Mouse (Mus musculus): ENCODE measurements around the gene Rab9. TPM values are rescaled to one million over a fixed set of nuclear protein-coding genes. Genes with fewer than 3 reads are reported as not detected.

The Rab9 gene
- polyA plus RNA-seq, 1 experiment from 2014 or later: 66.9 TPM

- ATAC-seq (ENCODE audit: insufficient read depth) (no peak), DNase-seq (no peak)
- Histone ChIP-seq H3K9ac (no peak overlapping the region), H3K9me3 (ENCODE audit: low read depth, low read length) (no peaks in the 10 kb centered on the region), H3K27ac (ENCODE audit: low read depth) (no peak overlapping the region), H3K4me2 (no peak overlapping the region), H3K4me1 (ENCODE audit: insufficient read depth) (no peaks in the 10 kb centered on the region), H3K27me3 (ENCODE audit: insufficient read depth, low read length) (no peaks in the 10 kb centered on the region), H3K36me3 (ENCODE audit: insufficient read depth) (no peaks in the 10 kb centered on the region), H3K4me3 (ENCODE audit: low read depth, low read length) (no peak overlapping the region)
- 76% methylated on average over 4 of the region's 4 CpGs for WGBS
- no peak for TF ChIP-seq CTCF (IDR thresholded peaks at IDR 0.05; ENCODE audit: low read depth)
These were observed 32.4 kb upstream of the Rab9 start for GRCm38 (mm10) chrX:166512071-166512470.

DNA sequence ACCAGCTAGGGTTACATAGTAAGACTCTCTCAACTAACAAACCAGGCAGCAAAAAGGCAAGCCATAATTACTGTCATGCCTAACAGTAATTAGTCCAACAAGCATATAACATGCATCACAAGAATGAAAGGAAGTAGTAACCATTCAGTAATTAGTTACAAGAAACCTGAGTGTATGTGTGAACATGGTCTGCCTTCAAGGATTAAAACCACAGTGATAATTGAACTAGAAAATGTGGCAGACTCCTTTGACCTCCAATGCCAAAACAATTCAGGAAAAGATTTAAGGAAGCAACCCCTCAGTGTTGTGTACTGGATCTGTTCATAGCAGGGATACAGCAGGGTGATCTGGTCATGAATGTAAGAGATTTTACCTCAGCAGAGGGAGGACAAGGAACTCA lies 31.4 kb upstream of the Rab9 start:
- ATAC-seq (ENCODE audit: insufficient read depth) (no peak), DNase-seq (no peak)
- no peak overlapping the region for H3K4me3 ChIP-seq (ENCODE audit: low read depth, low read length)
- H3K4me1 ChIP-seq (ENCODE audit: insufficient read depth): no peaks in the 10 kb centered on the region
- peak overlapping the region; percentile 56; the same call in 1 of the 2 replicates for H3K4me2 ChIP-seq
- no peaks in the 10 kb centered on the region for H3K9me3 ChIP-seq (ENCODE audit: low read depth, low read length)
- TF ChIP-seq CTCF (IDR thresholded peaks at IDR 0.05; ENCODE audit: low read depth): no peak
- H3K36me3 ChIP-seq (ENCODE audit: insufficient read depth): no peaks in the 10 kb centered on the region
- H3K9ac ChIP-seq: no peak overlapping the region
- no peak overlapping the region for H3K27ac ChIP-seq (ENCODE audit: low read depth)
- no peaks in the 10 kb centered on the region for H3K27me3 ChIP-seq (ENCODE audit: insufficient read depth, low read length)

GRCm38 (mm10) chrX:166509761-166510738 lies 30.4 kb upstream of the Rab9 start:
- H3K9me3 ChIP-seq (ENCODE audit: low read depth, low read length): no peaks in the 10 kb centered on the region
- DNase-seq (peak; percentile 96), ATAC-seq (ENCODE audit: insufficient read depth) (peak; percentile 98)
- TF ChIP-seq CTCF (IDR thresholded peaks at IDR 0.05; ENCODE audit: low read depth): peak; percentile 30; the same call in 1 of the 2 replicates
- WGBS: 14% methylated on average over 64 of the region's 65 CpGs
- peak overlapping the region; percentile 70 for H3K9ac ChIP-seq
- no peaks in the 10 kb centered on the region for H3K27me3 ChIP-seq (ENCODE audit: insufficient read depth, low read length)
- H3K27ac ChIP-seq (ENCODE audit: low read depth): peak overlapping the region; percentile 98
- H3K4me1 ChIP-seq (ENCODE audit: insufficient read depth): no peaks in the 10 kb centered on the region
- H3K36me3 ChIP-seq (ENCODE audit: insufficient read depth): no peaks in the 10 kb centered on the region
- peak overlapping the region; percentile 57 for H3K4me2 ChIP-seq
- peak overlapping the region; percentile 49 for H3K4me3 ChIP-seq (ENCODE audit: low read depth, low read length)

DNA sequence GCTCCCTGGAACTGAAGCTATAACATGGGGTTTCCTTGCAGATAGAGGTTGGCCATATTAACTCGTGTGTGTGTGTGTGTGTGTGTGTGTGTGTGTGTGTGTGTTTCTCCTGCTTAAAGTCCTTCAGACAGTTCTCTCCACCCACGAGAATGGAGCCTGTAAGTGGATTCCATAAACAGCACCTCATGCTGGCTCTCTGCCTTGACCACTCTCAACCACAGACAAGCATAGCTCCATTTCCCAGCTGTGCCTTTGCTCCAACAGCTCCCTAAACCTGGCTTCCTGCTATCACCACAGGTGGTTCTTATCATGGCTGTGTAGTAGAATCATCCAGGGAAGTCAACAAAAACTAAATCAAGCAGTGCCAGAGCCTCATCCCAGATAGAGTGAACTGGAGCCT lies 24.8 kb upstream of the Rab9 start:
- no peak for DNase-seq
- no peak for TF ChIP-seq CTCF (IDR thresholded peaks at IDR 0.05; ENCODE audit: low read depth)

GRCm38 (mm10) chrX:166499496-166500190 lies 20.0 kb upstream of the Rab9 start:
- no peak for DNase-seq
- Histone ChIP-seq H3K4me2 (no peak overlapping the region), H3K9me3 (ENCODE audit: low read depth, low read length) (no peaks in the 10 kb centered on the region), H3K4me3 (ENCODE audit: low read depth, low read length) (no peak overlapping the region), H3K27me3 (ENCODE audit: insufficient read depth, low read length) (no peaks in the 10 kb centered on the region), H3K9ac (no peak overlapping the region), H3K27ac (ENCODE audit: low read depth) (no peak overlapping the region), H3K4me1 (ENCODE audit: insufficient read depth) (no peaks in the 10 kb centered on the region), H3K36me3 (ENCODE audit: insufficient read depth) (no peaks in the 10 kb centered on the region)
- TF ChIP-seq CTCF (IDR thresholded peaks at IDR 0.05; ENCODE audit: low read depth): no peak
- no peak for ATAC-seq (ENCODE audit: insufficient read depth)
- 70% methylated on average over 1 of the region's 1 CpGs for WGBS

More for the DNA sequence above, 24.8 kb upstream of the Rab9 start:
- no peaks in the 10 kb centered on the region for H3K36me3 ChIP-seq (ENCODE audit: insufficient read depth)
- no peak overlapping the region for H3K27ac ChIP-seq (ENCODE audit: low read depth)
- 36% methylated on average over 2 of the region's 2 CpGs for WGBS
- H3K4me3 ChIP-seq (ENCODE audit: low read depth, low read length): no peak overlapping the region
- H3K9ac ChIP-seq: no peak overlapping the region
- H3K27me3 ChIP-seq (ENCODE audit: insufficient read depth, low read length): no peaks in the 10 kb centered on the region
- H3K9me3 ChIP-seq (ENCODE audit: low read depth, low read length): no peaks in the 10 kb centered on the region
- H3K4me2 ChIP-seq: no peak overlapping the region
- ATAC-seq (ENCODE audit: insufficient read depth): no peak
- no peaks in the 10 kb centered on the region for H3K4me1 ChIP-seq (ENCODE audit: insufficient read depth)

GRCm38 (mm10) chrX:166497771-166498170 lies 18.1 kb upstream of the Rab9 start:
- no peaks in the 10 kb centered on the region for H3K9me3 ChIP-seq (ENCODE audit: low read depth, low read length)
- DNase-seq (peak; percentile 14), ATAC-seq (ENCODE audit: insufficient read depth) (no peak)
- no peak for TF ChIP-seq CTCF (IDR thresholded peaks at IDR 0.05; ENCODE audit: low read depth)
- WGBS: 79% methylated on average over 4 of the region's 4 CpGs
- H3K9ac ChIP-seq: no peak overlapping the region
- H3K4me2 ChIP-seq: no peak overlapping the region
- H3K27me3 ChIP-seq (ENCODE audit: insufficient read depth, low read length): no peaks in the 10 kb centered on the region
- H3K4me1 ChIP-seq (ENCODE audit: insufficient read depth): no peaks in the 10 kb centered on the region
- no peaks in the 10 kb centered on the region for H3K36me3 ChIP-seq (ENCODE audit: insufficient read depth)
- no peak overlapping the region for H3K27ac ChIP-seq (ENCODE audit: low read depth)
- no peak overlapping the region for H3K4me3 ChIP-seq (ENCODE audit: low read depth, low read length)

DNA sequence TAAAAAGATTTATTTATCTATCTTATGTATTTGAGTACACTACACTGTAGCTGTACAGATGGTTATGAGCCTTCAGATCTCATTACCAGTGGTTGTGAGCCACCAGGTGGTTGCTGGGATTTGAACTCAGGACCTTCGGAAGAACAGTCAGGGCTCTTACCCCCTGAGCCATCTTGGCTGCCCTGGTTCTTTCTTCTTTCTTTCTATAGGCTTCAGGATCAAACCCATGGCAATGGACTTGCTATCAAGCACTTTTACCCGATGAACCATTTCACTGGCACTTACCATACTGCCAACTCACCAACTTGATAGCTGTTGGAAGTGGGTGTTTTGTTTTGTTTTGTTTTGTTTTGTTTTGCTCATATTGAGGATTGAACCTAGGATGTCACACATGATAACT lies 15.4 kb upstream of the Rab9 start:
- no peak overlapping the region for H3K9ac ChIP-seq
- TF ChIP-seq CTCF (IDR thresholded peaks at IDR 0.05; ENCODE audit: low read depth): no peak
- ATAC-seq (ENCODE audit: insufficient read depth) (no peak), DNase-seq (no peak)
- no peaks in the 10 kb centered on the region for H3K4me1 ChIP-seq (ENCODE audit: insufficient read depth)
- no peaks in the 10 kb centered on the region for H3K36me3 ChIP-seq (ENCODE audit: insufficient read depth)
- WGBS: 85% methylated on average over 2 of the region's 2 CpGs
- no peak overlapping the region for H3K27ac ChIP-seq (ENCODE audit: low read depth)
- H3K4me3 ChIP-seq (ENCODE audit: low read depth, low read length): no peak overlapping the region
- no peak overlapping the region for H3K4me2 ChIP-seq
- H3K9me3 ChIP-seq (ENCODE audit: low read depth, low read length): no peaks in the 10 kb centered on the region
- no peaks in the 10 kb centered on the region for H3K27me3 ChIP-seq (ENCODE audit: insufficient read depth, low read length)

Data from lung, embryonic 14.5 days (tissue).